Mouse (Mus musculus) right cerebral cortex, postnatal 4 days (tissue): Measurements from ENCODE around the gene Adra2c.

Experiments used
- DNase-seq: peaks from one replicate; pipeline ENCODE4 v3.0.0-alpha.2; 2022

The Adra2c gene

DNA sequence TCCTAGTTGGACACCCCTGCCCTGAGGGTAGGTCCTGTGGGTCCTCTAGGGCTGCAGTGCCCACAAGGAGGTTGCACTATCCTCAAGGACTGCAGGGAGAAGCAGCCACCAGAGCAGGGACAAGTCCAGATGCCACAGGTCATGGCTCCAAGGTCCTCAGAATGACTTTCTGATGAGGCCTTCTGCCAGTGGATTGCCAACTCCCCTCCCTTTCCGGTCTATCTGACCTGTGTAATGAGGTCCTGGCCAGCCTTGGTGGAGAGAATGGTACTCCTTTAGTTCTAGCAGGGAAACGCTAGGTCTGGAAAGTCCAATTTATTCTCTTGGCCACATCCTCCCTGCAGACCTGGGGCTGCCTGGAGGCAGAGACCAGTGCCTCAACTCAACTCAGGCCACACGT lies at the start of gene Adra2c:
Gene Adra2c (plus strand): TSS at position 301 of the 400 bp plus-strand sequence.
- no peak for DNase-seq

DNA sequence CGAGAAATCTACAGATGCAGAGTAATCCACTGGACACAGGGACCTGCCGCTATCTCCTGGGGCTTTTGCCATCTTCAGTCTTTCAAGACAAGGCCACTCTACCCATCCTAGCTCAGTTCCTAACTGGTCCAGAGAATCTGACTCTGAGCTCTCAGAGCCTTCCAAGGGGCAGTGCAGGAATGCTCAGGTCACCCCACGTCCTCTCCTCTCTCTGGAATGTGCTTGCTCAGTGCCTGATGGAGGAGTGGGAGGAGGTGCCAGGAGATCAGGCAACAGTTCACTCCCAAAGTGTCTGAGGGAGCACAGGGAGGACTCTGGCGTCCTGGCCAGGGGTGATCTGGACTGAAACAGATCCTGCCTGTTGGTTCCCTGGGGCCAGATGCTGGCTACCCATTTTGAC lies 45.0 kb upstream of the Adra2c start:
- no peak for DNase-seq

DNA sequence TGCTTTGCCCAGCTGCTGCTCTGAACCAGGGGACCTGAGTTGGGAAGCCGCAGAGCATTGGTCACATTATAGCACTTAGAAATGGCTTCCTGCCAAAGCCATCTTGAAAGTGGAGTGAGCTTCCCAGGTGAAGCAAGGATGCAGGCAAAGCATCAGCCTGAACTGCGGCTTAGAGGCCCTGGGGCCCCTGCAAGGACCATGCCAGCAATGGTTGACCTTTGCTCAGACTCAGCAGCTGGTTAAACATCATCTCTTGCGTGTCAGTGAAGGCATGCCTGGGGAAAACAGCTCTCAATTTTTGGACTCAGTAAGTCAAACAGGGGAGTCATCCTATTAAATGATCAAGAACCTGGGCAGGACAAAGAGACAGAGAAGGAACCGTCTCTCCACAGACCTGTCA lies 40.4 kb upstream of the Adra2c start:
- no peak for DNase-seq

DNA sequence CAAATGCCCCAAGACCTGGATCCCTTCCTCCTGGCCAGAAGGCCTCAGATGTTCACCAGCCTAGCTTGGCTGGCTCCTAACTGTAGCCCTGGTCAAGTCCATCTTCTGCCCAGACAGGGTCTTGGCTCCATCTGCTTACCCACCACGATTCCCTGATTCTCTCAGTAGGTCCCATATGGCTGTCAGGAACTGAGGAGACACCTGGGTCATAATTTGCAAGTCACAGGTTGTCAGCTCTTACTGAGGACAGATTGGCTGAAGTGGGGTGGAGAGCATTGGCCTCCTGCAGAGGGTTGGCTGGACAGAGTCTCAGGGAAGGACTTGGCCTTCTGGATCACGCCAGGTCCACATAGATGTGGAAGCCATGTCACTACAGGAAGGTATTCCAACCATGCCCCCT lies 39.5 kb upstream of the Adra2c start:
- DNase-seq: no peak

DNA sequence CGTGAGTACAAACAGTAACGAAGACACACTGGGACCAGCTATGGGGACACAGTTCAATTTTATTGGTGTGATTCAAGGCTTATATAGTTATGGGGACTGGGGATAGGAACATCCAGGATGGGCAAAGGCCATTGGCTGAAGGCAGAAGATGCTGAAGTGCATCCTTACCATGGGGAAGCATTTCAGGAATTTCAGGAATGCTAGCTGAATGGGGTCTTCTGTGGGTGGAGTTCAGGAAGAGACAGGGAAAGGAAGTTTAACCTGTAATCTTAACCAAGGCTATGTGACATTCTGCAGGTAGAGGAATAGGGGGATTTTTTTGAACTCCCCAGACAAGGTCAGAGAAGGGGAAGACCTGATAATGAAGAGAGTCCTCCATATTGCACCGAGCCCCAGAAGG lies 36.6 kb upstream of the Adra2c start:
- no peak for DNase-seq

DNA sequence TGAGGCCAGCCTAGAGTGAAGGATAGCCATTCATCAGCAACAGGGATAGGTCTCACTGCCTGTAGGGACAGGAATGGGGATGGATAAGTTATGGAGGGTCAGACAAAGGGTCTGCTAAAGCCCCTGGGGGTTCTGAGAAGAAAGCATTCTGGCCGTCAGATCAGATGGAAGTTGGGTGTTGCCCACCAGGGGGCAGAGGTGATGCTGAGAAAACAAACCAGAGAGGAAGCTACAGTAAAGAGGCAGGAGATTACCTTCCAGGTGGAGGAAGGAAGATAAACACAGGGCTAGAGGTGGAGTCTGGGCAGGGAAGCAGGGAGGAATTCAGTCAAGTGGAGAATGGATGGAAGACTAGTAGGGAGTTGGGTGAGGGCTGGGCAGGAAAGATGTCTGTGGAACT lies 33.9 kb upstream of the Adra2c start:
- DNase-seq: no peak

DNA sequence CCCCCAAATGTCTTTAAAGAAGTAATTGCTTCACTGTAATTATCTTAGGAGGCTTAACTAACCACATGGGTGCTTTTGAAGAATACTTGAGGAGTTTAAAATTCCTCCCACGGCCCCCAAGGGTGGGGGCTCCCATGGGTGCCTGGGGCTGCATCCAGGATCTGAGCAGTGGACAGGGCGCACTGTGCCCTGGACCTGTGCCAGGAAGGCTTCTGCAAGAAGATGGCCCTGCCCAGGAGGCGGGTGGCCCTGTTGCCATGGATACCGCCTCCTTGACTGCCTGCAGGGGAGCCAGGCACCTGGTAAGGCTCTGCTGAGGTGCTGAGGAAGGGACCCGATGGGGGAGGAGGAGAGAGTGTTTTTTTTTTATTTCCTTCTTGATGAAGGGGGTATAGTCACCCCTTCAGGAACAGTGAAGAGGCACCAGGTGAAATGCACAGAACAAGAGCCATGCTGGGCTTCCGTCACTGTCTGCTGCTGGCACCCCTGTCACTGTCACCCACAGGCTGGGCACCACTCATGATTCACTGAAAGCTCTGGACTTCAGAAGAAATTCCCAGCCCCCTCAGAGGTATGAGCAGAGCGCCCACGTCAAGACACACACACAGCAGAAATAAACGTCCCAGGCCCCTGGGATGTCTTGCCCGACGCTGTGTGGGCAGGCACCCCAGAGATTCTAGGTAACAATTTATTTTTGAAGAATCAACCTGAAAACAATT lies 32.4 kb upstream of the Adra2c start:
- peak; percentile 47 for DNase-seq

DNA sequence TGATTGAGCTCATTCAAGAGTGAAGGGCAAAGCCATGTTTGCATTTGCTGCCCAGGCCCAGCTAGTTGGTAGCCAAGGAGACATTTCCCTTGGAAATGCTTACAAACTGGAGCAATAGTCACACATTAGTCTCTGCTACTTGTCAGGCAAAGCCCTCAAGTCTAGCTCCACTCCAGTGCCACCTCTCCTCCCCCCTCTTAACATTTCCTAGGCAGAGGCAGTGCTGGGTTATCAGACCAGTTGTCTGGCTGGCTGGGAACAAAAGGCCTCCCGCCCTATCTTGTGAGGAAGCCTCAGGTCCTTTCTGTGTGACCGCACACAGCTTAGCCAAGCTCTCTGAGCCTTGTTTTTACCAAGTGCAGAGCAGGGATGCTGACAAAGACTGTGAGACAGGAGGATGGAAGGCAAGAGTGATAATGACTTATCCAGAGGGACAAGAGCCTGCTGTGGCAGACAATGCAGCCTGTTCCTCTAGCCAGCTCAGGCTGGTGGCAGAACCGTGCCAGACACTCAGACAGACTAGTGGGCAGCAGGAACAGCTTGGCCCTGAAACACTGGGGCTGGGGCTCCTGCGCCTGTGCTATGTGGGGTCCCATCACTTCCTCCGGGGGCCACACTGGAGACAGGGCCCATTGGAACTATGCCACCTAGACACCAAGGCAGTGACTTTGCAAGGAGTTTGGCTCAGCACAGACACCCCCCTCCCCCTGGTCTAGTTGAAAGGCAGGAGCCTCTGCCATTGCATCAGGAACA lies 23.0 kb upstream of the Adra2c start:
- no peak for DNase-seq

DNA sequence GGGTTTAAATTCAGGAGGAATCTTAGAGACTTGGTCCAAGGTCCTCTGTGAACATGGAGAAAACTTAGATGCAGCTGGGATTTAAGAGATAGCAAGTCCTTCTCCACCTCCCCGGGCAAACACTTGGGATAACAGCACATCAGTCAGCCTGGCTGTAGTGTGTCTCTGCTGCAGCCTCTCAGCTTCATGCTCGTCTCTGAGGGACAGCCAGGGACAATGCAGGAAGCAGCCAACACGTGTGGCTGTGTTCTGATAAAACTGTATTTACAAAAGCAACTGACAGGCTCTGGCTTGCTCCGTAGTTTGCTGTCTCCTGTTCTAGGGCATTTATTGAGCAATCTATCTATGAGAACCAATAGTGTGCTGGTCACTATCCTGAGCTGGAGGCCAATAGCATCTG lies 14.4 kb upstream of the Adra2c start:
- no peak for DNase-seq

DNA sequence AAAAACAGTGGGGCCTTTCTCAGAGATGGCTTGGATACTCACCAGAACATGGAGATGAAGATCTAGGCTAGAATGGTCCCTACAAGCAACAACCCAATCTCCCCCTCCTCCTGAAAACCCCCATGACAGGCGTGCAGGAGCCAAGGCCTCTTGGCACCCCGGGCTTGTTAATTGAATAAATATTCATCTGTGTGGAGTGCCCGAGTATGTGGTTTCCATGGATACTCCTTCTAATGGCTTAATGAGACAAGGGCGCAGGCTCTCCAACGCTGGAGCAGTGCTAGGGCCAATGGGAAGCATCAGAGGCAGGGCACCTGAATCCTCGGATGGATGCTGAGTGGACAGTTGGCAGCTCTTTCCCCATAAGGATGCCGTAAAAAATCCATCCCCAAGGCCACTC lies 10.6 kb upstream of the Adra2c start:
- peak; percentile 22 for DNase-seq

DNA sequence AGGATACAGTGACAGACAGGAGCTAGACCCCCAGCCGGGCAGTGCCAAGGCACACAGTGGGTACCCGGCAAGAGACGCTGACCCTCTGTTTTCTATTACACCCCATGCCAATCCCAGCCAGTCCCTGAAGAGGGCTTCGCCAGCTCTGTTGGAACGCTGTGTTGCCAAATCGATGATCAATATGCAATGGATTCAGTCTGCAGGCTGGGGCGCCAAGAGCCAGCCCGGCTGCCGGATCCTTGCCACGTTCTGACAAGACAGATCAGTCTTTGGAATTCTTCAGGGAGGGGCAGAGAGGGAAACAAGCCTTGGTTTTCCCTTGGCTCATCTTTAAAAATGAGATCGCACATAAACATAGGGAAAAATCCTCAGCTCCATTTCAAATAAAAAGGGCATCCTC lies 2.8 kb upstream of the Adra2c start:
- DNase-seq: peak; percentile 33

DNA sequence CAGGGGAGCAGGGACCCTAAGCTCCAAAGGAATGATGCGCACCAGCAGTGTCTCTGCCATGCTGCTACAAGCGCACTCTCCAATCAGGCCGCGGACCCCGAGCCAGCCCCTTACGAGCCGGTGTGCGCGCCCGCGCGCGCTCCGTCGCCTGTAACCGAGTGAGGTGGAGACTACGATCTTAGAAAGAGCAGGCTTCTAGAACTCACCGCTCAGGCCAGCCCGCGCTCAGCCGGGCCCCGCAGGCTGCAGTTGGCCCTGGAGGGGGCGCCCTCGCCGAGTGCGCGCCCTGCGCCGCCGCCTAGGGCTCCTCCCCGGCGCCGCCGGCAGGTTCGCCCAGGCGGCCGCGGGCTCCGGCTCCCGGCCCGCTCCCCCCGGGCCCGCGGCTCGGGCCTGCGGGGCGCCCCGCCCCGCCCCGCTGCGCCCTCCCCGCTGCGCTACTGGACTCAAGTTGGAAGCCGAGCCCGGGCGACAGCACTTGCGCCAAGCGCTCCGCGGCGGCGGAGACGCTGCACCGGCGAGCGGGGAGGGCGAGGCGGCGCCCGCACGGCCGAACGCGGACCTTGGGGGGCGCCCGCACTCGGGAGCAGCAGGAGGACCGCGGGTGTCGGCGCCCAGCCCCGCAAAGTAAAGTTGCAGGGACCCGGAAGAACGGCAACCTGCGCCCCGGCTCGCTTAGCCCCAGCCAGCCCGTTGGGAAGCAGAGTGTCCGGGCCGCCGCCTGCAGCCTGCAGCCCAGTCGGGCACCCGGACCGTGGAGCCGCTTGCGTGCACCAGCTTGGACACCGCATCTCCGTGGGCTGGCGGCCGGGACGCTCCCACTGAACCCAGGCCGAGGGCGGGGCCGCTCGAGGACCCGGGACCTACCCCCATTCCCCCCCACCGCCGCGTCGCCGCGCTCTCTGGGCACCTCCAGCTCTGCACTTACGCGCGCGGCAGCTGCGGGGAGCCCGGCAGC lies 899 bp downstream of the Adra2c start:
- DNase-seq: peak; percentile 62

DNA sequence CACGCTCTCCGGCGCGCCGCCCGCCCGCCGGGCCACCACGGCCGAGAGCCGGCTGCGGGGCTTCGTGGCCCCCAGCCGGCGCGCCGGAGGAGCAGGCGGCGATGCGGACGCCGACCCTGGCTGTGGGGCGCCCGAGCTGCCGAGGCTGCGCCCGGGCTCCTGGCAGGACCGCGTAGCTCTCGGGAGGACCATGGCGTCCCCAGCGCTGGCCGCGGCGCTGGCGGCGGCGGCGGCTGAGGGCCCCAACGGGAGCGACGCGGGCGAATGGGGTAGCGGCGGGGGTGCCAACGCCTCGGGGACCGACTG lies 1.5 kb downstream of the Adra2c start:
- no peak for DNase-seq

DNA sequence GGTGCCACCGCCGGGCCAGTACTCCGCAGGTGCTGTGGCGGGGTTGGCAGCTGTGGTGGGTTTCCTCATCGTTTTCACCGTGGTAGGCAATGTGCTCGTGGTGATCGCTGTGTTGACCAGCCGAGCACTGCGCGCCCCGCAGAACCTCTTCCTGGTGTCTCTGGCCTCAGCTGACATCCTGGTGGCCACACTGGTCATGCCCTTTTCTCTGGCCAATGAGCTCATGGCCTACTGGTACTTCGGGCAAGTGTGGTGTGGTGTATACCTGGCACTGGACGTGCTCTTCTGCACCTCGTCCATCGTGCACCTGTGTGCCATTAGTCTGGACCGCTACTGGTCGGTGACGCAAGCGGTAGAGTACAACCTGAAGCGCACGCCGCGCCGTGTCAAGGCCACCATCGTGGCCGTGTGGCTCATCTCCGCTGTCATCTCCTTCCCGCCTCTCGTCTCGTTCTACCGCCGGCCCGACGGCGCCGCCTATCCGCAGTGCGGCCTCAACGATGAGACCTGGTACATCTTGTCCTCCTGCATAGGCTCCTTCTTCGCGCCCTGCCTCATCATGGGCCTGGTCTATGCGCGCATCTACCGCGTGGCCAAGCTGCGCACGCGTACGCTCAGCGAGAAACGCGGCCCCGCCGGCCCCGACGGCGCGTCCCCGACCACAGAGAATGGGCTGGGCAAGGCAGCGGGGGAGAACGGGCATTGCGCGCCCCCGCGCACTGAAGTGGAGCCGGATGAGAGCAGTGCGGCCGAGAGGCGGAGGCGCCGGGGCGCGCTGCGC lies 2.1 kb downstream of the Adra2c start:
- DNase-seq: peak; percentile 58

DNA sequence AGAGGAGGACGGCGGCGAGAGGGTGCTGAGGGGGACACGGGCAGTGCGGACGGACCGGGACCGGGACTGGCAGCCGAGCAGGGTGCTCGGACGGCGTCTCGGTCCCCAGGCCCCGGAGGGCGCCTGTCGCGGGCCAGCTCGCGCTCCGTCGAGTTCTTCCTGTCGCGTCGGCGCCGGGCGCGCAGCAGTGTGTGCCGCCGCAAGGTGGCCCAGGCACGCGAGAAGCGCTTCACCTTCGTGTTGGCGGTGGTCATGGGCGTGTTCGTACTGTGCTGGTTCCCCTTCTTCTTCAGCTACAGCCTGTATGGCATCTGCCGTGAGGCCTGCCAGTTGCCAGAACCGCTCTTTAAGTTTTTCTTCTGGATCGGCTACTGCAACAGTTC lies 2.7 kb downstream of the Adra2c start:
- DNase-seq: peak; percentile 30

DNA sequence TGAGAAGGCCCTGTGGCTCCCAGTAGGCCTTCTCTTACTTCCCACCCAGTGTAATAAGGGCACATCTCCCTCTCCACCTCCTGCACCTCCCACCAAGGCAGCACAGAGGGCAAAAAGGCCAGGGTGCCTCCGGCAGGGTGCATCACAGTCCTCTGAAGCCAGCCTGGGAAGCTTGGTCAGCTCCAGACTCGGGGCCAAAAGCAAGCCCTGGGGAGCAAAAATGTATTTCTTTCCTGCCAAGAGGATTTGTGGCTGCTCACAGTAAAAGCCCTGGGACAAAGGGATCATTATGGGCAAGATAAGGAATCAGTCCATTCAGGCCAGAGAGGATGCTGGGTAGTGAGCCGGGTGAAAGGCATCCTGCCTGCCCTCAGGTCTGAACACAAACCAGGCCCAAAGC lies 7.2 kb downstream of the Adra2c start:
- DNase-seq: no peak

DNA sequence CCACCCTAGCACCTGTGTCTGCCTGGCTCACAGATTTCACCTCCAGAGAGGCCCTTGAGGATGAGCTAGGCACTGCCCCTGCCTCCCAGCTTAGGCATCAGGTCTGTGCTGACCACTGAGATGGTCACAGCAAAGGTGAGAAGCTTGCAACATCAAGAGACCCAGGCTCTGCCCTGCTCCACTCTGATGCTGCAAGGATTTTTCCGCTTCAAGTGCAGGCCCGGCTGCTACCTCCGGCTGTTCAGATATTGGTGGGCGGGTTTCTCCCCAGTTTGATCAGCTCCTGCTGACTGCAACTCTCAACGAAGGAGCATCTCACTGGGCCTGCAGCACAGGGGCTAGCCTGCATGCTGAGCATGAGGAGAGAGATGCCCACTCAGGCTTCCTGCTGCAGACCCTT lies 8.1 kb downstream of the Adra2c start:
- no peak for DNase-seq

DNA sequence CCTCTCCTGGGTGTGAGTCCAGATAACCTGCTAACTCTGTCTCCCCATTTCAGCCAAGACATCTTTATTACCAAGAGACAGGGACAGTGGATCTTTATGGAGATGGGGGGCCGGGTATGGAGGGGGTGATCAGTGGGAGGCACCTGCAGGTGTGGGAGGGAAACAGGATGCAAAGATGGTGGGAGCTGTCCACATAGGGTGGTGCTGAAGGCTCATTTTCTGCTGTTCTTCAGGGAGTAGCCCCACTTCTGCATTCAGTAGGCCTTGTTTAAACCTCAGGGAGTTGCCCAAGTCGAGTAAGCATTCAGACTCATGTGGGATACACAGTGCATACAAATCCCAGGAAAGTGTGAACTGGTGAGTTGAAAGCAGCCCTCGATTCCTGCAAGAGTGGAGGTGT lies 21.5 kb downstream of the Adra2c start:
- no peak for DNase-seq

DNA sequence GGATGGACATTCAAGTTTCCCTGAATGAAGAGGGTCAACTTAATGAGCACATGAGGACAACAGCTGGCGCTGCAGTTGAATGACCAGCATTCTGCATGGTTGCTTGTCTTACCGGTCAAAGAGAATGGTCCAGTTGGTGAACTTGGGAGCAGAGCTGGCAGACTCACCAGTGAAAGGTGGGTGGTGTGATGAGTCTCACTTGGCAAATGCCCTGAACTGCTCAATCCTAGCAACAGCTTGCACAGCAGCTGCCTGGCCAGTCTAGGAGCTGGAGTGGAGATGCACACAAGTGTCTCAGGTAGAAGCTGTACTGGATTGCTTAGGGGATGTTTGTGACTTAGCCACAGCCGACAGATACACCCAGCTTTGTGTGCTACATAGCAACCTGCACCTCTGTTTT lies 26.1 kb downstream of the Adra2c start:
- DNase-seq: no peak

DNA sequence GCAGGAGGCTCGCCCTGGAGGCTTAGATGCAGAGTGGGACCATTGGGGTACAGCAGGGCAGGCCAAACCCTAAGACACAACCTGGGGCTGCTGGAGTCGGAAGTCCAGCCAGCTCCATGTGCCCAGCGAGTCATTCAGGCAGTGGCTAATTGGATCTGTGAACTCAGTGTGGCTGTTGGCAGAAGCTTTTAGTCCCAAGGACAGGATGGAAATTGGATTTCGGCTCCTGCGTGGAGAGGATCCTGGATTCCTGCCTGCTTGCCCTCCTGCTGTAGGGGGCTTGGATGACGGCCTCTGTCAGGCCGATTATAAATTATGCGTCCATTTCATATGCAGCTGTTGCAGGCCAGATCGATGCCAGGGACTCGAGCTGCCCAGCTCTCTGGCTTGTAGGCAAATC lies 27.2 kb downstream of the Adra2c start:
- DNase-seq: no peak

DNA sequence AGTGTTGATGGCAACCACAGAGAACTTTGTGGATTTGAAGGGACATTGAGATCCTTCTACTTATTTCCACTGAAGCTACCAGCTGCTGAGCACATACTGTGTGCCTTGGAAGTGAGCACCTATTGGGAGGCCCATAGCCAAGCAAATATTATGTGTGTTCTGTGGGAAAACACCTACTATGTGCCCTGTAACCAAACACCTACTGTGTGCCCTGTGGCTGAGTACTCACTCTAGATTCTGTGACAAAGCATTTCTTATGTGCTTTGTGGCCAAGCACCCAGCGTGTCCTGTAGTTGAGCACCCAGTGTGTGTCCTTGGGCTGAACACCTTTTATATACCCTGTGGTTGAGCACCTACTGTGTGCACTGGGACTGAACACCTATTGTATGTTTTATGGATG lies 28.6 kb downstream of the Adra2c start:
- DNase-seq: no peak

DNA sequence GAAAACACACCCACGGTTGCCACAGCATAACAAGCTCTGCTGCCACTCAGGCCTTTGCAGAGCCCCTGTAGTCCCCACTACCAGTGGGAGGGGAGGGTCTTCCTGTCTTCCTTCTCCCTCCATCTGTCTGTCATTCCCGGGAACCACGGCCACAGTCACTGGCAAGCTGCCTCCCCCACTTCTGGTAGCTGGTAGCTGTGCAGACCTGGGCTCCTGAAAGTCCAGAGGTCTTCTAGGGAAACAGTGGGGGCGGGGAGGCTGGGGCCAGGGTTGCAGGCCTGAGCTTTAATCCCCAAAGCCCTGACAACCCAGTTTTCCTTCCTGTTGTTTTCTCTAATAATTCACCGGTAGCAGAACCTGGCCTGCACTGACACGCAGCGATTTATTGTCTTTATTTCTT lies 31.7 kb downstream of the Adra2c start:
- DNase-seq: no peak

DNA sequence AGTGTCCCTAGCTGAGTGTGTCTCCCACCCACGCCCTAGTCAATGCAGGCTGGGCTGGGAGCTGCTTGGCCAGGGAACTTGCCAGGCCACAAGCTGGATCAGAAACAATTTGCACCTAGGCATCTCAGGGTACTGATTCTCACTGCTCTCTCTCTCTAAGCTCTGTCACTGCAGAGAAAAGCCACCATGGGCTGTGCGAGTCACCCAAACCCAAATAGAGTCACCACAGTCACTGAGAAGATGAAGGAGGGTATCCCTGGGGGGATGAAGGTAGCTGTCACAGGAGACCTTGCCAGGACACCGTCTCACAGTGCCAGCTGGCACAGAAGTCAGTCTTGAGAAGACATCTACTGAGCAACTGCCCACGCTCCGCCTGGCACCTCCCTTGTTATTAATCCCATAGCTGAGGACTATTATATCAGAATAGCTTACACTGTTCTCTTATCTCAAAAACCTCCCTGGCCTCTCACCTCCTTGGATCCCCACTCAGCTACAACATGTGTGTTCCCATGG lies 33.7 kb downstream of the Adra2c start:
- DNase-seq: no peak
